Mouse (Mus musculus) heart, postnatal 36 days (tissue): ENCODE results near the gene Olfr132. TPM values are rescaled to one million over a fixed set of nuclear protein-coding genes. Genes with fewer than 3 reads are reported as not detected.
"Not testable (repeated sequence)": the region's sequence is repeated elsewhere in the genome, so short reads cannot be mapped to it uniquely, and the experiment has no call there.

ENCODE experiments used
- DNase-seq, 2 experiments: peaks; one replicate each; pipeline ENCODE4 v3.0.0; 2021 to 2022
- intact Hi-C: fragments of 180-260 bp; cut with DNase I; formaldehyde crosslinking; loops from one replicate; pipeline ENCODE4 v1.15.1; 2025
- total RNA-seq, 2 experiments: library from RNA; stranded (reverse); gene quantifications; 2 replicates each; pipeline ENCODE4 v1.2.3; 2021

Gene Olfr132
- not detected for total RNA-seq

GRCm38 (mm10) chr17:38134426-38134825 is at the start of gene Olfr132:
Olfr132 (minus strand) TSS chr17:38134526.
- intact Hi-C loops: no loop called here
- no peak for DNase-seq

DNA sequence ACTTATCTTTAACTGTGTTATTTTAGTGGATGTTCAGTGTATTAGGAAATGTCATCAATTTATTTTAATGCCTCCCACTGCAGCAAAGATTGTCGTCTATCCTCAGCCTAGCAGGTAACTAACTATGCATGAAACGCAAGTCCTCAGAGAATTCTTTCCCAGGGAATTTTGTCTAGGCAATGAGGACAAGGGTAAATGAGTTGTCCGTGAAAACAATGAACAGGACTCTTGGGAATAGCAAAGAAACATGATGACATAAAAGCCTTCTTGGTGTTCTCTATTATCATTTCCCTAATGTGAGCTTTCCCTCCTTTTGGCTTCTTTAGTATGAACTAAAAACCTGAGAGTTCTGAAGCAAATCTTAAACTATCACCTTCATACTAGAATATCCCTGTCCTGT is 36.8 kb upstream of the Olfr132 start, which contains the start of gene Olfr134:
Gene Olfr134, plus strand, starts transcription at position 301 of the 400 bp plus-strand sequence.
- intact Hi-C loops: no loop called here
- DNase-seq: no peak

DNA sequence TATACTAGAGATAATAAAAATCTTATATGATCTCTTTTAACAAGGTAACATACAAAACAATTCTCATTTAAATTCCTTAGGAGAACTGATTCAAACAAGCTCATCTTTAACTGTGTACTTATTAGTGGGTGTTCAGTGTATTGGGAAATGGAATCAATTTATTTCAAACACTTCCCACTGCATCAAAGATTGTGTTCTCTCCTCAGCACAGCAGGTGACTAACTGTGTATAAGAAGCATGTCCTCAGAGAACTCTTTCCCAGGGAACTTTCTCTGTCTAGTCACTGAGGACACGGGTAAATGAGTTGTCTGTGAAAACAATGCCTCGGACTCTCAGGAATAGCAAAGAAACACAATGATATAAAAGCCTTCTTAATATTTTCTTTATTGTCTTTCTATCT is 10.7 kb upstream of the Olfr132 start, which contains the start of gene Olfr133:
Gene Olfr133, plus strand, starts transcription at position 301 of the 400 bp plus-strand sequence.
- intact Hi-C loops: no loop called here

GRCm38 (mm10) chr17:38125371-38125770 is 9.0 kb downstream of the Olfr132 start:
- intact Hi-C loops, DNase-seq: not testable (repeated sequence)

More for the DNA sequence above, 10.7 kb upstream of the Olfr132 start, which contains the start of gene Olfr133:
- DNase-seq: no peak

DNA sequence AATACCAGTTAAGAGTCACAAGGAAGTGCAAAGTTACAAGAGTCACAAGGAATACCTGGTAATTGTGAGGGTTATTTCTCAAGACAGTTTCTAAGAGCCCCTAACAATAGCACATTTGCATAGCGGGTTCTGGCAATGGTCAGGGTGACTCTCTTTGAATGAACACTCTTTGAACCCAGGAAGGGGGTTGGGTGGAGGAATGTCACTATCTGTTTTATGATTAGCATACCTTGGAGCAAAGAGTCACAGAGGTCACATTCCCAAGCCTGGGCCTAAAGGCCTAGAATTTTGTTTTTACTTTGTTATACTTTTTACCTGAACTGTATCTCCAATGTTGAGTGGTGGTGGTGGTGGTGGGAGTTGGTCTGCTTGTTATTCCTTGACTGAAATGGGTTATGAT is 10.1 kb downstream of the Olfr132 start:
- DNase-seq, intact Hi-C loops: not testable (repeated sequence)

- intact Hi-C loops: no loop called here
These were observed 45.7 kb downstream of the Olfr132 start, which contains the start of gene Olfr131 for GRCm38 (mm10) chr17:38088593-38088992. Olfr131 (minus strand) TSS chr17:38088693.

DNA sequence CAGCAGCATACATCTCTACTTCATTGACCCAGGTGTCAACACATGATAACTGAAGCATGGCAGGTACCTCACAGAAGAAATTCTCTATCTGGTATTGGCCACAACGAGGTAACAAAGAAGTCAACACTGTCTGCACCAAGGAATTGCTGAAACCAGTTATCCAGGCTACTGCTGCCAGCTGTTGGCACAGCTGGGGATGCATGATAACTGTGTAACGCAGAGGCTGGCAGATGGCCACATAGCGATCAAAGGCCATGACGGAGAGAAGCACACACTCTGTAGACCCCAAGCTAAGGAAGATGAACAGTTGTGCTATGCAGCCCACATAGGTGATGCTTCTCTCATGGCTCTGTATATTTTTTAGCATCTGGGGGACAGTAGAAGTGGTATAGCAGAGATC is 52.0 kb downstream of the Olfr132 start:
- no peak for DNase-seq
- intact Hi-C loops: no loop called here

More at GRCm38 (mm10) chr17:38088593-38088992, 45.7 kb downstream of the Olfr132 start, which contains the start of gene Olfr131:
- no peak for DNase-seq

Other genes starting within 250 kb of the Olfr132 start
- not detected for gene Olfr127, start 234.1 kb downstream of the Olfr132 start, total RNA-seq
- not detected for gene Olfr128, start 214.0 kb downstream of the Olfr132 start, total RNA-seq
- not detected for gene Olfr761, start 181.4 kb downstream of the Olfr132 start, total RNA-seq
- not detected for gene Olfr129, start 74.4 kb downstream of the Olfr132 start, total RNA-seq
- not detected for gene Olfr130, start 70.6 kb downstream of the Olfr132 start, total RNA-seq
- not detected for gene Olfr131, start 45.8 kb downstream of the Olfr132 start, total RNA-seq
- gene Olfr133, start 10.8 kb upstream of the Olfr132 start, total RNA-seq: not detected
- not detected for gene Olfr134, start 36.9 kb upstream of the Olfr132 start, total RNA-seq
- gene Olfr135, start 69.8 kb upstream of the Olfr132 start, total RNA-seq: not detected
- not detected for gene Olfr138, start 126.5 kb upstream of the Olfr132 start, total RNA-seq
- gene Olfr137, start 173.0 kb upstream of the Olfr132 start, total RNA-seq: not detected
- gene Olfr136, start 195.3 kb upstream of the Olfr132 start, total RNA-seq: not detected